Mouse (Mus musculus) pancreas, adult 10 weeks (tissue): ENCODE data around the gene 1110012L19Rik. TPM values are rescaled to one million over a fixed set of nuclear protein-coding genes. Genes with fewer than 3 reads are reported as not detected.

Source experiments
- polyA plus RNA-seq: library from polyadenylated mRNA; stranded (reverse); fragments of 350-450 nt; fragmentation: Illumina TruSeq; extraction: RNeasy Lipid Tissue Mini Kit (QIAGEN cat#74804); gene quantifications from one replicate; pipeline ENCODE4 v1.2.3, GENCODE M21; 2015; ENCODE audit warnings: low read depth, low replicate concordance; ENCODE audit not compliant: insufficient read depth

1110012L19Rik gene
- 4.3 TPM for polyA plus RNA-seq

GRCm38 (mm10) chrX:70385276-70385961 lies at the start of gene 1110012L19Rik:
TSS of gene 1110012L19Rik (plus strand) at chrX:70385877.

DNA sequence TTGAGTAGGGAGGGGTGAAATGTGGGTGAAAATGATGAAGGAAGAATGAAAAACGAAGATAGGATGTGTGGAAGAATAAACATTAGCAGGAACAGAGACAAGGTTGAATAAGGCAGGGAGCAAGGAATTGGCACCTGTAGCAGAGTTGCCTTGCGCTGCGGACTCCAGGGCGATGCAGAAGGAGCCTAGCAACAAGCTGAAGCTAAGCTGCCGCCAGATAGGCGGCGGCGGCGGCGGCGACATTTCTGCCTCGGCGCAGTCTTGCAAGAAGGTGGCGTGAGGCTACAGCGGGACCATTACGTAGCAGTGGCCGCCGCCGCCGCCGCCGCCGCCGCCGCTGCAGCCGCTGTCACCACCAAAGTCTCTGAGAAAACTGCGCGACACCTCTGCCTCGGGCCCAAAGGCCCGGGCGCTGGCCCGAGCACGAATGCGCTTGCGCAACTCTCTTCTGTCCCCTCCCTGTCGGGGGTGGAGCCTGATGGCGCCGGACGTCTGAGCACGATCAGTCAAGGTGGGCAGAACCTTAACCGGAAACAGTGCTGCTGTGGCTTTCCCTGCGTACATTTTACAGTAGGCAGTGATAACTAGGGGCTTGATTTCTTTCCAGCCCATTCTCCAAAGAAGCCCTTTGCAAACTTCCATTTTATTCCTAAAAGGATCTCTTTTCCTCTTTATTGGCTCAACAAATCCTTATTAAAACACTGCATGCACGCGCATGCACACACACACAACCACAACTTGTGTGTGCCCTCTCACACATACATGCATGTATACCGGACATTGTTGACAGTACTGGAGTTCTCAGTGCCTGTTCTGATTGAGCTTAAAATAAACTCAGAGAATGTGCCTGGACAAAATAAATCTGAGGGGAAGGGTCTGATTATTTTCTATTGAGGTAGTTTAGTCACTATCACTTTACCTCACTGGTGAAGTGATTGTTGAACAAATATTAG lies 20.7 kb upstream of the 1110012L19Rik start, which contains the start of gene Ids:
Gene Ids (minus strand): TSS at position 424 of the 953 bp plus-strand sequence.

Other genes starting within 250 kb of the 1110012L19Rik start
- 9.0 TPM for gene Ids, start 20.8 kb upstream of the 1110012L19Rik start, polyA plus RNA-seq
- 7.6 TPM for gene Tmem185a, start 91.3 kb downstream of the 1110012L19Rik start, polyA plus RNA-seq